Mouse (Mus musculus) CH12.LX (cell line): Measurements from ENCODE around the gene Susd3. TPM values are rescaled to one million over a fixed set of nuclear protein-coding genes. Genes with fewer than 3 reads are reported as not detected.

Experiments used
- DNase-seq: peaks from one replicate; pipeline ENCODE4 v3.0.0-alpha.2; 2013; ENCODE audit errors: extremely low read depth
- H3K27ac ChIP-seq: 2 replicates; pipeline ENCODE4 v1.5.1; 2012; ENCODE audit warnings: low read depth, mild to moderate bottlenecking, control low read depth, moderate library complexity; ENCODE audit not compliant: insufficient read depth
- H3K27me3 ChIP-seq: replicated peaks from 2 replicates; pipeline ENCODE3; 2012; ENCODE audit warnings: inconsistent platforms
- H3K36me3 ChIP-seq, 2 experiments: replicated peaks in 1 of 2; 2 replicates each; pipeline versions ENCODE3 to v1.6.1; 2012; ENCODE audit warnings: inconsistent platforms in 1 of 2, low read length in 1 of 2, mild to moderate bottlenecking in 1 of 2, mixed read lengths in 1 of 2, moderate library complexity in 1 of 2; ENCODE audit not compliant: control insufficient read depth in 1 of 2, insufficient read depth in 1 of 2
- H3K4me1 ChIP-seq, 2 experiments: 2 replicates each; pipeline ENCODE4 v1.6.1; 2012; ENCODE audit warnings: inconsistent platforms in 1 of 2, moderate library complexity in 1 of 2; ENCODE audit not compliant: insufficient read depth in 2 of 2, control insufficient read depth in 1 of 2
- H3K4me2 ChIP-seq: 2 replicates; pipeline ENCODE4 v1.6.1; 2012; ENCODE audit warnings: low read depth, mild to moderate bottlenecking, control low read depth; ENCODE audit not compliant: poor library complexity, insufficient read depth, severe bottlenecking
- H3K4me3 ChIP-seq, 3 experiments: fragments of 150-350 bp in 1 of 3; sonication (generic) in 1 of 3; replicated peaks in 1 of 3; 2 replicates each; pipeline versions ENCODE3 to v1.5.1; 2011 to 2012; ENCODE audit warnings: low read depth in 2 of 3, low read length in 2 of 3, mild to moderate bottlenecking in 2 of 3, moderate library complexity in 2 of 3, control low read depth in 1 of 3, improper control_type of control experiment in 1 of 3, inconsistent platforms in 1 of 3, mixed read lengths in 1 of 3; ENCODE audit not compliant: poor library complexity in 1 of 3
- H3K79me2 ChIP-seq: replicated peaks from 2 replicates; pipeline ENCODE4 v1.6.1; 2012; ENCODE audit warnings: mild to moderate bottlenecking, moderate library complexity; ENCODE audit not compliant: control insufficient read depth, poor library complexity, insufficient read depth, severe bottlenecking; ENCODE audit errors: extremely low read depth
- H3K9ac ChIP-seq: 2 replicates; pipeline ENCODE4 v1.6.1; 2012; ENCODE audit warnings: low read depth, mild to moderate bottlenecking, control low read depth, moderate library complexity; ENCODE audit not compliant: insufficient read depth
- H3K9me3 ChIP-seq: replicated peaks from 2 replicates; pipeline ENCODE3; 2012; ENCODE audit warnings: low read length, inconsistent platforms, mixed read lengths
- CHD1 ChIP-seq: IDR thresholded peaks from 2 replicates; pipeline ENCODE4 v1.6.1; 2012; ENCODE audit warnings: low read depth, low read length, improper control_type of control experiment, inconsistent platforms
- CHD2 ChIP-seq: IDR thresholded peaks from 2 replicates; pipeline ENCODE4 v1.6.1; 2011; ENCODE audit warnings: low read length, improper control_type of control experiment
- EP300 ChIP-seq: IDR thresholded peaks from 2 replicates; pipeline ENCODE4 v1.6.1; 2011; ENCODE audit warnings: low read length, improper control_type of control experiment
- ETS1 ChIP-seq: conservative IDR thresholded peaks from 2 replicates; pipeline ENCODE4 v1.6.1; 2012; ENCODE audit warnings: low read depth, mild to moderate bottlenecking, inconsistent platforms, low read length, improper control_type of control experiment, moderate library complexity
- GABPA ChIP-seq: IDR thresholded peaks from 2 replicates; pipeline ENCODE4 v1.6.1; 2012; ENCODE audit warnings: low read depth, low read length, improper control_type of control experiment, inconsistent platforms; ENCODE audit not compliant: insufficient replicate concordance
- IRF4 ChIP-seq: IDR thresholded peaks from 2 replicates; pipeline ENCODE4 v1.6.1; 2014; ENCODE audit warnings: low read depth, mild to moderate bottlenecking, inconsistent platforms, low read length, improper control_type of control experiment
- JUND ChIP-seq: conservative IDR thresholded peaks from 2 replicates; pipeline ENCODE4 v1.6.1; 2011; ENCODE audit warnings: low read depth, low read length, improper control_type of control experiment
- MAFK ChIP-seq: IDR thresholded peaks from 2 replicates; pipeline ENCODE4 v1.6.1; 2011; ENCODE audit warnings: low read length, improper control_type of control experiment; ENCODE audit not compliant: insufficient replicate concordance
- POLR2A ChIP-seq: IDR thresholded peaks from 2 replicates; pipeline ENCODE4 v1.6.1; 2011; ENCODE audit warnings: low read depth, mild to moderate bottlenecking, improper control_type of control experiment, low read length
- RCOR1 ChIP-seq: conservative IDR thresholded peaks from 2 replicates; pipeline ENCODE4 v1.6.1; 2012; ENCODE audit warnings: low read depth, mild to moderate bottlenecking, inconsistent platforms, low read length, improper control_type of control experiment
- SIN3A ChIP-seq: IDR thresholded peaks from 2 replicates; pipeline ENCODE4 v1.6.1; 2012; ENCODE audit warnings: low read length, improper control_type of control experiment, inconsistent platforms
- TCF12 ChIP-seq: IDR thresholded peaks from 2 replicates; pipeline ENCODE4 v1.6.1; 2014; ENCODE audit warnings: low read depth, mild to moderate bottlenecking, inconsistent platforms, low read length, improper control_type of control experiment
- USF2 ChIP-seq: conservative IDR thresholded peaks from 2 replicates; pipeline ENCODE4 v1.6.1; 2011; ENCODE audit warnings: low read depth, low read length, improper control_type of control experiment
- ZC3H11A ChIP-seq: IDR thresholded peaks from 2 replicates; pipeline ENCODE4 v1.6.1; 2012; ENCODE audit warnings: low read depth, mild to moderate bottlenecking, inconsistent platforms, low read length, improper control_type of control experiment
- ZKSCAN1 ChIP-seq: IDR thresholded peaks from 2 replicates; pipeline ENCODE4 v1.6.1; 2012; ENCODE audit warnings: low read depth, inconsistent platforms, low read length, improper control_type of control experiment, borderline replicate concordance
- ZMIZ1 ChIP-seq: IDR thresholded peaks from 2 replicates; pipeline ENCODE4 v1.6.1; 2012; ENCODE audit warnings: low read depth, mild to moderate bottlenecking, inconsistent platforms, low read length, improper control_type of control experiment
- ZNF384 ChIP-seq: IDR thresholded peaks from 2 replicates; pipeline ENCODE4 v1.6.1; 2012; ENCODE audit warnings: low read depth, low read length, improper control_type of control experiment, inconsistent platforms
- dilution Hi-C: fragments of 300-500 bp; cut with MboI; formaldehyde crosslinking; loops from 2 replicates; pipeline ENCODE4 v1.14.3; 2020; ENCODE audit warnings: low sequenced_read_pairs; ENCODE audit not compliant: extremely low pct_unique_long_range_greater_than_20kb, extremely low pct_ligation_motif_present
- in situ Hi-C: fragments of 300-500 bp; cut with MboI; formaldehyde crosslinking; loops from 3 replicates; pipeline ENCODE4 v1.14.3; 2019; ENCODE audit warnings: low sequenced_read_pairs, low pct_ligation_motif_present, low pct_unique_long_range_greater_than_20kb, mixed read lengths
- polyA plus RNA-seq: library from polyadenylated mRNA; unstranded; fragments of >175 nt; gene quantifications from 2 replicates; pipeline ENCODE4 v1.2.1, GENCODE M21; 2012; ENCODE audit warnings: low read depth; ENCODE audit not compliant: insufficient read length
- total RNA-seq, 2 experiments: library from RNA; depleted of rRNA; stranded (reverse); fragments of 300-350 nt in 1 of 2; fragments of >200 nt in 1 of 2; gene quantifications; 2 replicates each; pipeline ENCODE4 v1.2.3; 2012 to 2014

The Susd3 gene
- total and polyA plus RNA-seq, 3 experiments: 6.0 to 19.0 (median 12.0) TPM

GRCm38 (mm10) chr13:49183161-49183560 lies 65.3 kb downstream of the Susd3 start:
- DNase-seq: no peak
- Histone ChIP-seq H3K4me2 (no peak overlapping the region), H3K4me3 (no peak overlapping the region), H3K9ac (no peak overlapping the region), H3K79me2 (no peaks in the 10 kb centered on the region), H3K36me3 (no peaks in the 10 kb centered on the region), H3K27ac (no peak overlapping the region), H3K4me1 (peaks cover 13 to 25% of the 10 kb centered on the region in 2 experiments), H3K9me3 (peaks cover 6% of the 10 kb centered on the region), H3K27me3 (peaks cover 3% of the 10 kb centered on the region)
- TF ChIP-seq MAFK (no peak), RCOR1 (no peak), EP300 (no peak), ZMIZ1 (no peak), CHD1 (no peak), POLR2A (no peak), ZKSCAN1 (no peak), IRF4 (no peak), JUND (no peak), CHD2 (no peak), ETS1 (no peak), GABPA (no peak)
- dilution Hi-C loops: no loop called here
- in situ Hi-C loops: loop anchor here (25.0 kb wide), 2 partner anchors 321 to 521 kb away; partner anchors contain the start of genes Barx1 and Phf2

- DNase-seq: no peak
- dilution Hi-C loops: no loop called here
Observed at GRCm38 (mm10) chr13:49181411-49181984, 67.0 kb downstream of the Susd3 start.

GRCm38 (mm10) chr13:49180691-49181090 lies 67.8 kb downstream of the Susd3 start:
- no peak overlapping the region for H3K27ac ChIP-seq
- peaks cover 3% of the 10 kb centered on the region for H3K27me3 ChIP-seq
- no peak overlapping the region for H3K9ac ChIP-seq
- TF ChIP-seq SIN3A (no peak), ZC3H11A (no peak), ZNF384 (no peak)
- peaks cover 6% of the 10 kb centered on the region for H3K9me3 ChIP-seq
- no peaks in the 10 kb centered on the region for H3K36me3 ChIP-seq
- in situ Hi-C loops (loop anchor here (25.0 kb wide), 2 partner anchors 318 to 518 kb away; partner anchors contain the start of genes Barx1 and Phf2), dilution Hi-C loops (no loop called here)
- no peaks in the 10 kb centered on the region for H3K79me2 ChIP-seq
- H3K4me2 ChIP-seq: no peak overlapping the region
- DNase-seq: no peak
- H3K4me3 ChIP-seq: no peak overlapping the region
- H3K4me1 ChIP-seq: peaks cover 4 to 17% of the 10 kb centered on the region in 2 experiments; a peak in 3 of 4 replicates

More at GRCm38 (mm10) chr13:49181411-49181984, 67.0 kb downstream of the Susd3 start:
- no peak overlapping the region for H3K9ac ChIP-seq
- peak; percentile 8; the same call in 1 of the 2 replicates for TF ChIP-seq TCF12
- TF ChIP-seq USF2: no peak
- no peak overlapping the region for H3K4me2 ChIP-seq
- H3K4me1 ChIP-seq: peaks cover 6 to 19% of the 10 kb centered on the region in 2 experiments; a peak in 3 of 4 replicates
- no peaks in the 10 kb centered on the region for H3K79me2 ChIP-seq
- no peak overlapping the region for H3K27ac ChIP-seq
- H3K36me3 ChIP-seq: no peaks in the 10 kb centered on the region
- H3K9me3 ChIP-seq: peaks cover 6% of the 10 kb centered on the region
- no peak overlapping the region for H3K4me3 ChIP-seq
- H3K27me3 ChIP-seq: peaks cover 3% of the 10 kb centered on the region
- in situ Hi-C loops: loop anchor here (25.0 kb wide), 2 partner anchors 319 to 519 kb away; partner anchors contain the start of genes Barx1 and Phf2
